Mouse (Mus musculus) cerebral cortex, adult 2 months (tissue): ENCODE results near the gene Ncapd2.

Experiments used
- WGBS: fragments of 180-500 bp; shearing (Covaris S2); methylation state at CpG from one replicate; pipeline ENCODE4 v1.1.7; 2018; 5-methylcytosine and 5-hydroxymethylcytosine counted together

Gene Ncapd2

DNA sequence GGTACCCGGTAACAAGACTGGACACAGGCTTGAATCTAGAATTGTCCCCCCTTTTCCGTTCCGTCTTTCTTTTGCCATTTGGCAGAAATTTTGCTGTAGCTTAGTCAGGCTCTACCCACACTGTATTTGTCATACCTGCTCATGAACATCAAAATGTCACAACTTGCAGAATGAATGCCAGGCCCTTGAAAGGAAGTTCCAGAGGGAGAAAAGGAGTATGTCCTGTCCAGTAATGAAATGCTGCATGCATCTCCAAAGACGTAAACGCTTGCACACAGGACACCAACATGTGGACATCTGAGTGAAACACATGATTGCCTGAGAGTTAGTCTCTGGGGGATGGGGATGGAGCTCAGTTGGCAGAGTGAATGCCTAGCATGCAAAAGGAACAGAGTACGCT is 22.2 kb upstream of the Ncapd2 start:
- 71% methylated on average over 6 of the region's 6 CpGs for WGBS

DNA sequence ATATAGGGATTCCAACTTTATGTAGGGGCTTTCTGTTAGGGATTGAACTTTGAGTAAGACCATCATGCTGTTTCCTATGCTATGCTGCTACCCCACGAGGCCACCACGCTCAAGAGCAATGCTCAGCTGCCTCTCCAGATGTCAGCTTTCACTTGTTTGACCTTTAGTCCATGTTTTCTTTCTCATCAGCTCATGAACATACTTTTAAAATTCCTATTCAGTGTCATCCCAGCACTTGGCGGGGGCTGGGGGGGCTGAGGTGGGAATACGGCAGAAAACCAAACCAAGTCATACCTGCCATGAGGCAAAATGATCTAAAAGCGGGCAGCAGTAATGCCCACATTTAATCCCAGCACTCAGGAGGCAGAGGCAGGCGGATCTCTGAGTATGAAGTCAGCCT is 21.6 kb upstream of the Ncapd2 start:
- WGBS, result 77% methylated on average over 6 of the region's 6 CpGs

DNA sequence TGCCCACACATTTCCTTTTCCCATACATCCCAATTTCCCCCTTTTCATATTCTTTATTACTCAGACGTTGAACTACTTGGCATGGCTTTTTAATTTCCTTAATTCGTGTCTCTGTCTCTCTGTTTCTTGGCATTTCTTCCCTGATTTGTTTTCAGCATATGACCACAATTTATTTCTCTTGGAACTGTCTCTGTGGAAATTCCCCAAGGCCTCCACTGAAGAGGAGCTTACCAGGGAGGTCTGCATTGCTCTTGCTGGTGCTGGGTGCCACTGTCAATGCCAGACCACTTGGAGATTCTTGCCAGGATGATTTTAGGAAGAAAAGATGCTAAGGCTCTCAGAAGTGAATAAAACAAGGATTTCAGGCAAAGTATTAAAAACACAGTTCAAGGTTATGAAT is 21.1 kb upstream of the Ncapd2 start:
- WGBS, result 25% methylated on average over 2 of the region's 2 CpGs

DNA sequence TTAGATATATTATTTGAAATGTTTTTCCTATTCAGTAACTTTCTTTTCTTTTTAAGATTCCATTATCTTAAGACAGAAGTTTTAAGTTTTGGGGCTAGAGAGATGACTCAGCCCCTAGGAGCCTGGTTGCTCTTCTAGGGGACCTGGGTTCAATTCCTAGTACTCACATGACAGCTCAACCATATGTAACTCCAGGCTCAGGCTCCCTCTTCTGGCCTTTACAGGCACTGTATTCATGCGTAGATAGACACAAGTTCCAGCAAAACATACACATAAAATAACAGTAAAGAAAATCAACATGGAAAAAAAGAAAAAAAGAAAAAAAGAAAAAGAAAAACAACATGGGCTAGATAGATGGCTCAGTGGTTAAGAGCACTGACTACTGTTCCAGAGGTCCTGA is 18.9 kb upstream of the Ncapd2 start:
- 89% methylated on average over 1 of the region's 1 CpGs for WGBS

DNA sequence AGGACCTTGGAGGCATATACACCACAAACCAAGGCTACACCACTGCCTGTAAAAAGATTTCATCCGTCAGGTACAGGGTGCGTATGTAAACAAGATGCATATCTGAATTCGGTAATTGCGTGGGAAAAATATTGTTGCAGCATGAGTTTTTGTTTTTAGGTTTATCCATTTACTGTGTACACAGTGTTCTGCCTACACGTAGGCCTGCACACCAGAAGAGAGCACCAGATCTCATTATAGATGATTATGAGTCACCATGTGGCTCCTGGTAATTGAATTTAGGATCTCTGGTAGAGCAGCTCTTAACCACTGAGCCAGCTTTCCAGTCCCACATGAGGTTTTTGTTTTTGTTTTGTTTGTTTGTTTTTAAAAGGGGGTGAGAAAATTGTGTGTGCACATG is 5.7 kb upstream of the Ncapd2 start:
- WGBS, result 57% methylated on average over 5 of the region's 5 CpGs

DNA sequence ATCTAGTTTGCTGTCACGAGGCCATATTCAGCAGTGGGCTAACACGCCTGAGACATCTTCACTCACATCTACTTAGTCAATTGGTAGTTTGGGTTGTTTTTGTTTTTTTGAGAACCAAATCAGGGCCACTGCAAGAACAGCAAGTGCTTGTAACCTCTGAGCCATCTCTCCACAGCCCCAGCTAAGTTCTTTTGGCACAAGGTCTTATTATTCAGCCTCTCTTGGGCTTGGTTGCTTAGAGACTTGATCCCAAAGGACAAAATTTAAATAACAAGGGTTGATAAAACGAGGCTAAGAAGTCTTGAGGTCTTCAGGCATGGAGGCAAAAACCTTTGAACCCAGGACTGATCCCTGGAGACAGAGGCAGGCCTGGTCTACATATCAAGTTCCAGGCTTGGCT is 4.8 kb upstream of the Ncapd2 start:
- 63% methylated on average over 3 of the region's 3 CpGs for WGBS

DNA sequence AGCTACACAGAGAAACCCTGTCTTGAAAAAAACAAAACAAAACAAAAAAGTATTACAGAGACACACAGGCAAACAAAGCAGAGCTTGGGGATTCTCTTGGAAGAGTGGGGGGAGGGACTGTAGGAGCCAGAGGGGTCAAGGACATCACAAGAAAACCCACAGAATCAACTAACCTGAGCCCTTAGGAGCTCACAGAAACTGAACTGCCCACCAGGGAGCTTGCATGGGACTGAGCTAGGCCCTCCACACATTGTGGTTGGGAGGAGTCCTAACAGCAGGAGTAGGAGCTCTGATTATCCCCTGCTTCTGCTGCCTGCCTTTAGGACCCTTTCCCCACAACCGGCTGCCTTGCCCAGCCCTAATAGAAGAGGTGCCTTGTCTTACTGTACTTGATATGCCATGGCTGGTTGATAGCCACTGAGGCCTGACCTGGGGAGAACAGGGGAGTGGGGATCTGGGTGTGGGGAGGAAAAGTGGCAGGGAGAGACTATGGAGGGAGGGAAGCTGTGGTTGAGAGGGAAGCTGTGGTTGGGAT is 4.1 kb upstream of the Ncapd2 start:
- 37% methylated on average over 1 of the region's 1 CpGs for WGBS

DNA sequence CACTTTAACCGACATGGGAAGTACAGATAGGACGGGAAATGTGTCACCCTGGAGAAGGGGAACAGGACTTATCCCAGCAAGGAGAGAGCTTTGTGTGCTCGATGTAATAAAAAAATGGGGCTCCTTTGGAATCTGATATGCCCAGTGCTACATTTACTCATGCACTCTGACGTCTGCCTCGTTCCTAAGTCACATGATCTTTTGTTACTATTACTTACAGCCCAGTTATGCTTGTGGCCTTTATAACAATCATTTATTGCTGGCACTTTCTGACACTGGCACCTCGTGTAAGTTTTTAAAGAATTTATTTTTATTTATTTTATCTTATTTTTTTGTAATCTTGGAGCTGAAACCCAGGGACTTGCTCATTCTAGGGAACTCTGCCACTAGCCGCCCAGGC is 1.9 kb upstream of the Ncapd2 start:
- 63% methylated on average over 7 of the region's 7 CpGs for whole genome bisulfite sequencing

DNA sequence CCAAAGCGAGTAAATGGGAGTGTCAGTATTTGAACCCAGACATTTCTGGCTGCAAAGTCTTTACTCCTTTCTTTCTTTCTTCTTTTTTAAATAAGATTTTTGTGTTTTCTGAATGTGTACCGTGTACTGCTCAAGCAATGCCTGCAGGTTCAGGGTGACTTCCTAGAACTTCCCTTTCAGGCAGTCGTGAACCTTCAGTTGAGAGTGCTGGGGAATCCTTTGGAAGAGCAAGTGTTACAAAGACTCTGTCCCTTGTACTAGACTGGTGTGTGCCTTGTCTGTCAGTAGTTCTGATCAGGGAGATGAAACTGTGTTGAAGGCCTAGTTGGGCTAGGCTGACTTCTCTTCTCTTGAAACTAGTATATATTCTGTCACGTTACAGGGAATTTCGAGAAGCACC is 1.3 kb upstream of the Ncapd2 start:
- 35% methylated on average over 5 of the region's 5 CpGs for WGBS

DNA sequence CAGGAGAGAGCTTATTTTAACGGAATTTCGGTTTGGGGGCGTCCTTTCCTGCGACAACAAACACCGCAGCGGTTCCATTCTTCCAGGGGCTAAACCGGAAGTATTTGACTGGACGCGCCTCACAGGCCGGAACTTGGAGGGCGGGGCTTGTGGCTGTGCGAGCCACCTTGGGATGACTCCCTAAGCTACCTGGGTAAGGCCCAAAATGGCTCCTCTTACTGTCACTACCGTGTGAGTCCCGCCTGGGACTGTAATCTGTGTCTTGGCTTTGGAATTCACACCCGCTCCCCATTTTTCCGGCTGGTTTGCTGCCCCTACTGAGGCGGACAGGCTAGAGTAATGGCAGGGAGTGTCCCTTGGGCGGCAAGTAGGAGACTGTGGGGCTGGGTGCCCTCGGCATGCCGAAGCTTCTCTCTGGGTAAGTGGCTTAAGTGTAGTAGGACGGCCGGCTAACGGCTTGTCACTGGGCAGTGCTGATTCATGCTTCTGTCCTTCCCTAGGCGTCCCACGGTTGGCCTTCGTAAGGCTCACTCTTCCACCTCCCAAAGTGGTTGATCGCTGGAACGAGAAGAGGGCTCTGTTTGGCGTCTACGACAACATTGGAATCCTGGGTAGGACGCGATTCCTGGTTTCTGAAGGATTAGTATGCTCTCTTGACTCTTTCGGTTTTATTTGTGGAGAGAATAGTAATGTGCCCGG is 664 bp upstream of the Ncapd2 start:
- WGBS, result under 1% methylated on average over 34 of the region's 34 CpGs

DNA sequence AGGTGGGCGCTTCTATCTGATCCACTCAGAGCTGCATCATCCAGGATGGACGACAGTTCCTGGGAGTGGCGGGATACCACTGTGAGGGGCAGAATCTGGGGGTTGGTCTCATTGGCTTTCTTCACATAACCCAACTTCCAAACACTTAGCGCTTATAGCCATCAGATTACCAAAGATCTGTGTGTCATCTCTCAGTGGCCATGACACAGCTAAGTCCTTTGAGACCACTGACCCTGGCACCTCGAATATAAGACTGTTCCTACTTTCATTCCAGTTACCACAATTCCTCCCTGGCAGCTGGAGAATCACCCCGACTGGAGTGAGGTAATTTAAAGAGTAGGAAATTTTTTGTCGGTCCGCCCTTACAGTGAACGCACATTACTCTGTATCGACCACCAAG is 5.3 kb downstream of the Ncapd2 start:
- 95% methylated on average over 10 of the region's 10 CpGs for WGBS

DNA sequence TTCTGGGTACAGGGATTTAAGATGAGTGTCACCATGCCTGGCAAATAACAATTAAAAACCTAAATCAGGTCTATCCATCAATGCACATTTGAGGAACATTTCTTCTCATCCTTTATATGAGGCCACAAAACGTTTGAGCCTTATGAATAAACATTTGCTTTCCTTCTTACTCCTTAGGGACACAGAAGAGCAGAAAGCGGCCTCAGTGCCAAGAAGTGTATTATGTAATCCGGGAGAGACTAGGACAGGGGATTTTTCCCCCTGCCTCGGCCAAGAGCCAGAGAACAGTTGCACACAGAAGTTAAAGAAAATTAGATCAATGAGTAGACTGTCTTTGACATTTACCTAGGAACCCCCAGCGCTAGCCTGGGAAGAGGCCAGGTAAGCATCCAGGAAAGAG is 9.4 kb downstream of the Ncapd2 start:
- WGBS, result 52% methylated on average over 5 of the region's 5 CpGs

DNA sequence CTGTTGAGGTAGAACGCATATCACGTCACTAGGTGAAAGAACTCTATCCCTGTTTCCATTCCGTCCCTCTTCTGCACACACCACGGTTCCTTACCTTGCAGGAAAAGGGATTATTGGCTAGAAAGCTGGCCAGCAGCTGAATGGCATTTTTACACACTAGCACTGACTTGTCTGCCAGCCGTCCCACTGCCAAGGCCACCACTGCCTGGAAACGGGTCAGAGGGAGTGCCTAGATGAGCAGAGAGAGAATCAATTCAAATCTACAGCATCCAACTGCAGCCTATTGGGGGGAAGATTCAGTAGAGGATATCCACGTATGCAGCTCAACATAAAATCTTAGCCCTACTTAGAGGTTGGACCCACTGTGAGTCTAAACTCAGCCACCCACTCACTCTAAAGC is 11.9 kb downstream of the Ncapd2 start:
- 71% methylated on average over 7 of the region's 7 CpGs for WGBS

DNA sequence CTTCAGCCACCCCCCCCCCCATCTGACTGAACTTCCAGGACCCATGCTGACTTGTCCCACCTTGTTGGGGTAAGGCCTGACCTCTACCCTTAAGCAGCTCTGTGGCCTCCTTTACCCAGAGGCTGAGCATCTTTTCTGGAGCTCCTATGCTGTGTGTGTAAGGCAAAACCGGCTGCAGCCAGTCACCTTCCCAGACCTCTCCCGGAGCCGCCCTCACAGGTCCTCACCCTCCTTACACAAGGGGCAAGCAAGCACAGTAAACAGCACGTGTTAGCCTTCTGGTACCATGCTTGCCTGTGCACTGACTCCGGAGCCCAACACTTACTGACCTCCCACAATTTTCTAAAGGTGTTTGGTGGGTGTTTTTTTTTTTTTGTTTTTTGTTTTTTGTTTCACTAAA is 16.0 kb downstream of the Ncapd2 start:
- WGBS, result 89% methylated on average over 5 of the region's 5 CpGs

DNA sequence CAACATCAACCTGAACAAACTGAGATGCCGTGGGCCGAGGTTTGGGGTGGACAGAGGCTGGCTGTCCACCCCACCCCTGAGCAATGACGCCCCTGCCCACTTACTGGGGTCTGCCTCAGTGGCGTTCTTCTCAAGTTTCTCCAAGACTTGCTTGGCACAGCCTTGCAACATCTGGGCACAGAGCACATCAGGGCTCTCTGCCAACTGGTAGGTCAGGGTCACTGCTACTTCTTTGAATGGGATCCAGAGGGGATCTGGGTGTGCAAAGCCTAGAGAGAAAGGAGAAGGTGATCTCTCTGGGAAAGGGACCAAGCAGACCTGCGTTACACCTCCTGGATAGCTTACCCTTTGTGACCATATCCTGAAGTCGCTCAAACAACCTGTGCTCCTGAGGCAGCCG is 18.2 kb downstream of the Ncapd2 start:
- 88% methylated on average over 7 of the region's 7 CpGs for WGBS

DNA sequence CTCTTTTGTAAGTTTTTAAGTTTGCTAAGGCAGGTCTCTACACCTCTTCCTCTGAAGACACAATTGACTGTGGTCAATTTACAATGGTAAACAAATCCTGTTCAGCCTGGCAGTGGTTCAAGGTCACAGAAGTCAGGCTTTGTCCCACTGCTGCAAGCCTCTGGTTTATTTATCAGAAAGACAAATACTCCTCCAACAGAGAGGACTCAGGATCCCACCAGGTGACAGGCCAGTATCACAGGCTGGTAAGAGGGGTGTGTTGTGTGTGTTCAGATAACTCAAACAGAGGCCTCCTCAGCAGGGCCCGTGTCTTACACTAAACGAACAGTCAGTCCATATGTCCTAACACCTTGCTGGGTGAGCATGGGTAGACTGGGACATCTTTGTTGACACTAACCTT is 19.0 kb downstream of the Ncapd2 start:
- 70% methylated on average over 2 of the region's 2 CpGs for WGBS

DNA sequence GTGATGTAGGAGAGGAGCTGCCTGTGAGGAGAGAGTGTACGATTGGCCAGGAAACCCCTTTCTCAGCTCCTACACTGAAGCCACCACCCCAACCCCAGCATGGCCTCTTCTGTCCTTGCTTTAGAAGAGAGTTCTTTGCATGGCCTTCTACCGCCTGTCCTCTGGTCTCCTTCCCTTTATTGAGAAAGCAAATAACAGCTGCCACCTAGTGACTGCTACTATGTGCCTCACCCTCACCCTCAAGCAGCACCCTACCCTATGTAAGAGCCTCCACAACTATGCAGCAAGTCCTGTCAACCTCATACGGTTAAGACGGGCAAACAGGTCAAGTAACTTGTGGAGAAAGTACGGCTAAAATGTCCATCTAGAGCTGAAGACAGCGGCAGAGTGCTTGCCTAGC is 21.3 kb downstream of the Ncapd2 start:
- 82% methylated on average over 6 of the region's 6 CpGs for WGBS

DNA sequence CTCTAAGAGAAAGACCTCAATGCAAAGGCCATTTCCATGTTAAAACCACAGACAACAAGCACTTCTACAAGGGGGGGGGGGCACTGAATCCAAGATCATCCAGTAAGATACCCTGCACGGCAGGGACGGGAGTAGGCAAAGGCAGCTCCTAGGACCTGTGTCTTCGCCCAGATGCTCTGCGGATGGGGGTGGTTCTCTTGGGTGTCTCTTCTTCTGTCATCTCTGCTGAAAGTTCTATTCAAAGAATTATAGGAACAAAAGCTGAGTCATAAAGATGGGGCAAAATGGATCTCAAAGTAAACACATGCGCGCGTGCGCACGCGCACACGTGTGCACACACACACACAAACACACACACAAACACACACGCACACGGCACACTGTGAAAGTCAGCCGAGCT is 23.4 kb downstream of the Ncapd2 start:
- 65% methylated on average over 14 of the region's 14 CpGs for WGBS

DNA sequence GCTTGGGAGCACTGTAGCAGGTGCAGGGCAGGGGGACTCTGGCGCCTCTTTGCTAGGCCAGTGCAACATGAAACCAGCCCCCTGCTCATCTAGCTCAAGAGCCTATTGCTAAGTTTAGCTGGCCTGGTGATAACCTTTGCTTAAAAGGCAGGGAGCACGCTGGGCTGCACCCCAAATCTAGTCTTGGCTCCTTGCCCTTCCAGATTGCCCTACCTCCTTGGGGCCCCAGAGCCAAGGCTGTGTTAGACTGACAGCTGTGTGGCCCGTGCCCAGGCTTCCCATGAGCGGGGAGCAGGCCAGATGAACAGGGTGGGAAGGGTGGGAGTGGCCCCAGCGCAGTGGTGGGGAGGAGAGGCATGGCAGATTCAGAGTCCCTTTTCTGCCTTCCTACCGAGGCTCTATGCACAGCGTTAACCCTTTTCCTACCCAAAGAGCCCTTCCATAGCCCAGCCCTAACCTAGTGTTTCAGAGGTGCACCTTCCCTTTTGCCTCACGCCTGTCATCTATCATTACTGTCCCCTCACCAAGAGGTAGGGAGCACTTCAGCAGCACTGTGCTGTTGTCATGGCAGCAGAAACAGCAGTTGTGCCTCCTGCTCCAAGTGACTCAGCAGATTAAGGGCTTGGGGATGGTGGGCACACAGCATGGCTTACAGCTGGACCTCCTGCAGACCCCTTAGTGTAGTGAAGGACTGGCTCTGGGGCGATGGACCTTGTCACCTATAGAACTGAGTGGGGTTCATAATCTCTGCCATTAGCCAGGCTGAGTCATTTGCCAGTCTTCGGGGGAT is 24.4 kb downstream of the Ncapd2 start:
- 17% methylated on average over 10 of the region's 10 CpGs for WGBS

DNA sequence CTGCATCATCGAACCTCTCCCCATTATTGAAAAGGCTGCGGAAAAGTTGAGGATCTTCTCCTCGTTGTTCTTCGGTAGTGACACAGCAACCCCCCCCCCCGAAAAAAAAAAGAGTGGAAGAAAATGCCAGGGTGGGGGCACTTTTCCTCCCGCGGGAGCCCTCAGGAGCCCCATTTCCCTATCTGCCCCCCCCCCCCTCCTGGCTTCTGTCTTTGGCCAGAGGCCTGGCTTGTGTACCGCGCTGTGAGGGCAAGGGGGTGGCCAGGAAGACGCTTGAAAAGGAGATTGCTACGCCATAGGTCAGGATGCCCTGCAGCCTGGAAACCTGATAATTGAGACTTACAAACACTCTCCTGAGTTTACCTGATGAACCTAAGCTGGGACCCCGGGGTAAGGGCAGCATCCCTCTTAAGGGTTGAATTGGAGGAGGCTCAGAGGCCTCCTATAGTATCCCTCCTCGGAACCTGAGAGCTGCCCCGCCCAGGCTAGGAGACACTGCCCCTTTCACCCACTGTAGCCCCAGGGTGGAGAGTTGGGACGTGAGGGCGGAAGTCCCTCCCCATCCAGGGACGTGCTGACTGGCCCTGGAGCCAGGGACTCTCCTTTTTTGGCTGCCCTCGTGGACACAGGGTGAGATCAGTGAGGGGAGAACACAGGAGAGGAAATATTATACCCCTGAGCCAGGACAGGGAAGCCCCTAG is 25.3 kb downstream of the Ncapd2 start, which contains the start of gene Gapdh:
TSS of gene Gapdh (minus strand) at position 417 of the 701 bp plus-strand sequence.
- 3% methylated on average over 18 of the region's 18 CpGs for WGBS

DNA sequence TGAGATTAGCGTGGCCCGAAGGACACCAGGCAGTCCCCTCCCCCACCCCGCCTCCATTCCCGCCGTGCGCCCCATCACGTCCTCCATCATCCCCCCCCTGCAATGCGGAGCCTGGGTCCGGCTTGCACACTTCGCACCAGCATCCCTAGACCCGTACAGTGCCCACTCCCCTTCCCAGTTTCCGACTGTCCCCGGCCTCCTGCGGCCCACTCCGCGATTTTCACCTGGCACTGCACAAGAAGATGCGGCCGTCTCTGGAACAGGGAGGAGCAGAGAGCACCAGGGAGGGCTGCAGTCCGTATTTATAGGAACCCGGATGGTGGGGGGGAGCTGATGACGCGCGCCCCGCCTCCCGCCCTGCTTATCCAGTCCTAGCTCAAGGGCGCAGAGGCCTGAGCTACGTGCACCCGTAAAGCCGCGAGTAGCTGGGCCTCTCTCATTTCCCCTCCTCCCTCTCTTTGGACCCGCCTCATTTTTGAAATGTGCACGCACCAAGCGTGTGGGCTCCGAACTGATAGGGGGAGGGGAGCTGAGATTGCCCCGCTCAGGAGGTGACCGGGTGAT is 26.1 kb downstream of the Ncapd2 start:
- under 1% methylated on average over 36 of the region's 36 CpGs for WGBS

DNA sequence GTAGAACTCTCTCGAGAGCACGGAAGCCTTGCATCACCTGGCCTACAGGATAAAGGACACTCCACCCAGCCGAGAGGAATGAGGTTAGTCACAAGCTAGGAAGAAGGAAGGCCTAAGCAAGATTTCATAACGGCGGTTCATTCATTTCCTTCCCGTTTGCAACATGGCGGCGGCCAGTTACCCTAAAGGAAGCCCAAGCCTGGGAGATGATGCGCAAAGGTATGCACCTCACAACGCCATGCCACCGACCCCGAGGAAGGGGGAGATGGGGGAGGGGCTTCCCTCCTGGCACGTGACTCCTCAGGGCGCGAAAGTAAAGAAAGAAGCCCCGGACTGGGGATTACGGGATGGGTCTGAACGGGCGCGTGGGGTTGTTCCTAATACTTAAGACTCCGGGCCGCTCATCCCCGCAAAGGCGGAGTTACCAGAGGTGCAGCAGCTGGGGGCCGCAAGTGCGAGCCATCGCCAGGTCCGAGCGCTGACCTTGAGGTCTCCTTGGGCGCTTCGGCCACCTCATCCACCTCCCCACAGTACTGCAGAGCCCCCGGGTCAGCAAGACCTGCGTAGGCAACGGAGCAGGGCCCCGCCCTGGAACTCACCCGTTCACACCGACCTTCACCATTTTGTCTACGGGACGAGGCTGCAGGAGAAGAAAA is 26.7 kb downstream of the Ncapd2 start:
- under 1% methylated on average over 39 of the region's 39 CpGs for WGBS
